Mouse (Mus musculus): Measurements from ENCODE around the gene Kcnb1. TPM values are rescaled to one million over a fixed set of nuclear protein-coding genes. Genes with fewer than 3 reads are reported as not detected.
A peak's percentile ranks its signal among the peaks of the same experiment; 100 is the strongest.

Gene Kcnb1
- polyA plus RNA-seq, 1 experiment: 2.5 TPM

DNA sequence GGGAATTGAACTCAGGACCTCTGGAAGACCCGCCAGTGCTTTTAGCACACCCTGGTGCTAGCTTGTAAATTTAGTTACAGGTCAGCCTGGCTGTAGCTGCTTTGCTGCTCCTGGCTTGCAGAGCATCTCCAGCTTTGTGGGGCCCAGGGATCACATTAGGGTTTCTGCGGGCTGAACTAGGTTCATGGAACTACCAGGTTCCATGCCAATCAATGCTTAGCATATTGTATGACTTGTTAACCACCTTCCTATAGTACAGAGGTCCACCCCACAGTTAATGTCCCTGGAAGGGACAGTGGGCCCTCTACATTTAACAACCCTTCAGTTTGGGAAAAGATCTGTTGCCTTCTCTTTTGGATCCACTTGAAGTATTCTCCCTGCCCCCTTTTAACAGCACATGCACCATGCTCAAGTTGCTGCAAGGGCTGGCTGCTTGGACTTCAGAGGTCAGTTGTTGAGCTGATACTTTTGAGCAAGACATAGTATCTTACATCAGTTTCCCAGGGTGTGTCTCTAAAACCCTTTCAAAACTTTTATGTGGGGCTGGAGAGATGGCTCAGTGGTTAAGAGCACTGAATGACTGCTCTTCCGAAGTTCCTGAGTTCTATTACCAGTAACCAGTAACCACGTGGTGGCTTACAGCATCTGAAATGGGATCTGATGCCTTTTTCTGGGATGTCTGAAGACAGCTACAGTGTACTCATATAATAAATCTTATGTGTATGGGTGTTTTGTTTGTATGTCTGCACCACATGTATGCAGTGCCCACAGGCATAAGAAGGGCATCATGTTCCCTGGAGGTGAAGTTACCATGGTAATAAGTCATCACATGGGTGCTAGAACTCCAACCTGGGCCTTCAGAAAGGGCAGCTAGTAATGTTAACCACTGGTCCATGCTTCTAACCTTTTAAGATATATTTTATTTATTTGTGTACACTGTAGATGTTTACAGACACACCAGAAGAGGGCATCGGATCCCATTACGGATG is 123.1 kb downstream of the Kcnb1 start:
- DNase-seq (ENCODE audit: low read depth, low spot score): no peak
- 29% methylated on average over 6 of the region's 6 CpGs for WGBS

DNA sequence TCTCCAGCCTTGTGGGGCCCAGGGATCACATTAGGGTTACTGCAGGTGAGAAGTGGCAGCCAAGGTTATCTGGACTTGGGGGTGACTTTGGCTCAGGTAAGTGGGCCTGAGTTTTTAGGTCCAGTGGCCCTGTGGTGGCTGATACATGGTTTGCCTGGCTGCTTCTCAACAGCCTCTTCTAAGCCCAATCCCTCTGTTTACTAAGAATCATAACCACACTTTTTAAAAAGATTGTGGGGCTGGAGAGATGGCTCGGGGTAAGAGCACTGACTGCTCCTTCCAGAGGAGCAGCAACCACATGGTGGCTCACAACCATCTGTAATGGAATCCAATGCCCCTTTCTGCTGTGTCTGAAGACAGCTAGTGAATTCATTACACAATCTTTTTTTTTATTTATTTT is 123.9 kb downstream of the Kcnb1 start:
- DNase-seq (ENCODE audit: low read depth, low spot score): no peak
- 70% methylated on average over 1 of the region's 1 CpGs for WGBS

GRCm38 (mm10) chr2:167064601-167065295 is 125.2 kb downstream of the Kcnb1 start:
- WGBS: 21% methylated on average over 9 of the region's 9 CpGs
- DNase-seq (ENCODE audit: low read depth, low spot score): no peak

GRCm38 (mm10) chr2:167063906-167064496 is 126.0 kb downstream of the Kcnb1 start:
- WGBS: 3% methylated on average over 7 of the region's 7 CpGs
- no peak for DNase-seq (ENCODE audit: low read depth, low spot score)

GRCm38 (mm10) chr2:167062965-167063880 is 126.7 kb downstream of the Kcnb1 start, which contains the start of gene Znfx1:
TSS of gene Znfx1 (minus strand) at chr2:167063015.
- under 1% methylated on average over 57 of the region's 57 CpGs for WGBS
- DNase-seq (ENCODE audit: low read depth, low spot score): no peak

GRCm38 (mm10) chr2:167062497-167062911 is 127.5 kb downstream of the Kcnb1 start:
- WGBS: under 1% methylated on average over 59 of the region's 60 CpGs
- peak; percentile 88 for DNase-seq (ENCODE audit: low read depth, low spot score)

DNA sequence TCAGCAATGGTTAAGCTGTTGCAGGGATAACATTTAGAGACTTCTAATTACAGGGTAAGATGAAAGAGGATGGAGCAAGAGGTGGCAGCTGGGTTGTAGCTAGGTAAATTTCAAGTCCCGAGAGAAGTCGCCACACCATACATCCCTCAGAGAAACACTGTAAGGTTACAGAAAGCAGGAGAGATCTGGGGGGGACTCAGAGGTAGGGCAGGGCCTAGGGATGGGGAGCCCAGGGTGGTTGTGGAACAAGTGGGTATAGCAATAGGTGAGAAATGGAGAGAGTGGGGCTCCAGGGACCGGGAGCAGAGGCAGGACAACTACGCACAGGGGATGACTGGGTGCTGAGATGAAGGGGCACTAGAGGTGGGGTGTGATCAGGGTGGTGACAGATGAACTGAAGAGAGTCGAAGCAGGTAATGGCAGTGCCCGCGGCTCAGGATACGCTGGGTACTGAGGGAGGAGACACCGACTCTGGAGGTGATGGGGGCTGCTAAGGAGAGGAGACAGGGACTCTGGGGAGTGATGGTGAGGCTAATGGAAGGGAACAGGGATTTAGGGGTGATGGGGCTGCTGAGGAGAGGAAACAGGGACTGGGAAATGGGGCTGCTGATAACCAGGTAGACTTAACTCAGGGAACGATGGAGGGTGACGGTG is 128.4 kb downstream of the Kcnb1 start:
- WGBS: 15% methylated on average over 11 of the region's 11 CpGs
- DNase-seq (ENCODE audit: low read depth, low spot score): no peak

GRCm38 (mm10) chr2:167060761-167061160 is 129.2 kb downstream of the Kcnb1 start:
- DNase-seq (ENCODE audit: low read depth, low spot score): no peak

DNA sequence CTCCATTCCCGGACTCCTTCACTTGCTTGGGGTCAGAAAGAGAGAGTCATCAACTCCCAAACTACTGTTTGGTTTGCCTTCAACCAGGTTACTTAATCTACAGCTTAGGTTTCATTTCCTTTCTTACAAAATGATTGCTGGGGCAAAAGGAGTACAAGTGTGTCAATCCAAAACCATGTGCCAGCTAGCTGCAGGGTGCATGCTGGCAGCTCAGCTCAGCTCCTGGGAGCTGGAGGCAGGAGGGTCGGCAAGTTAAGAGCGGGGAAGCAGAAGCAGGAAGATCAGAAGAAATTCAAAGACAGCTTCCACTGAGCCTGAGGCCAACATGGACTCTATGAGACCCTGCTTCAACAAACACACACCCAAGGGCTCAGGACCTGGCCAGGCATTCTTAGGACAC is 129.6 kb downstream of the Kcnb1 start:
- WGBS: 32% methylated on average over 3 of the region's 3 CpGs
- DNase-seq (ENCODE audit: low read depth, low spot score): no peak

GRCm38 (mm10) chr2:167059960-167060359 is 130.0 kb downstream of the Kcnb1 start:
- DNase-seq (ENCODE audit: low read depth, low spot score): no peak
- 35% methylated on average over 12 of the region's 12 CpGs for WGBS

DNA sequence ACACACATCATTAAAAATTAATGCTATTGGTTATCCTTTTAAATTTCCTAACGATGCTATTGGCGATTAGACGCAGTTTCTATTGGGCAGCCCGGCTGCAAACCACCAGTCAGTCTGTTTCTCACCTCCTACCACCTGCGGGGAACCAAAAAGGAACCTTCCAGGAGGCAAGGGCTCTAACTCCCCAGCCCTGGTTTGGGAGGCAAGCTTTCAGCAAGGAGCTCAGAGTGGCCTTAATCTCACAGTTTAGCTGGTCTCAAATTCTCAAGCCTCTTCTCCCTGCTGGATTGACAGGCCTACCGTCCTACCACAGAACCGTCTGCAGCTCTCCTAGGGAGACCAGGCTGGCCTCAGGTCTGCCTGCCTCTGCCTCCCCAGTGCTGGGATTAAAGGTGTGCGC is 130.4 kb downstream of the Kcnb1 start:
- DNase-seq (ENCODE audit: low read depth, low spot score): no peak
- 63% methylated on average over 8 of the region's 8 CpGs for WGBS

DNA sequence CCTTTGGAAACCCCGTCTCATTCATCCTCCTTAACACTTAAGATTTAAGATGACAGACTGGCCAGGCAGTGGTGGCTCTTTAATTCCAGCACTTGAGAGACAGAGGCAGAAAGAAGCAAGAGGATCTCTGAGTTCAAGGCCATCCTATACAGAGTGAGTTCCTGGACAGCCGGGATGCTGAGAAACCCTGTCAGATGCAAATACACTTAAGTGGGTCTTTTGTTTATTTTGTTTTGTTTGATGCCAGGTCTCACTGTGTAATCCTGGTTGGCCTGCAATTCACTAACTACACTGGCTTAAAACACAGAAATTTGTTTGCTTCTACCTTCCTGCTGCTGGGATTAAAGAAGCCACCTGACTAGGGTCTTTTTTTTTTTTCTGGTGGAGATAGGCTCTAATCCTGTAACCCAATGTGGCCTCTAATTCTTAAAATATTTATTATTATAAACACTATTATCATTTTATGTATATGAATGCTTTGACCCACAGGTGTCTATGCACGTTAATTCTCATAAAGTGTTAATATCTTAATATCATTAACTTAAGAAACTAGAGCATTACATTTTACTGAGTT is 131.1 kb downstream of the Kcnb1 start:
- no peak for DNase-seq (ENCODE audit: low read depth, low spot score)
- WGBS: 48% methylated on average over 3 of the region's 3 CpGs

DNA sequence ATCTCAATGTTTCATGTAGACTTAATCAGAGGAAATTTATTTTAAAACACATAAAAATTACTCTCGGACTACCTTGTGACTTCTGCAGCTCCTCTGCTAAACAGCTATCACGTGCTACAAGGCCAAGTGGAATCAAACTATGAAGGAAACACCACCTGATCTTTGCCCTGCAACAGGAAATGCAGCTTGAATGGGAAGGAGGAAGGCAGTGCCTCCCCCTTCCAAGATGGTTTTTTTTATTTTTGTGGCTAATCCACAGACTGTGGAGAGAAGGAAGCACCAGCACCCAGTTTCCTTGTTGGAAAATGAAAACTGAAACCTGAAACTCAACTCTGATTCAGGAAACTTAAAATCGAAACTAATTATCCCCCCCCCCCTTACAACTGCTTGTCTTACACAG is 131.8 kb downstream of the Kcnb1 start:
- no peak for DNase-seq (ENCODE audit: low read depth, low spot score)

DNA sequence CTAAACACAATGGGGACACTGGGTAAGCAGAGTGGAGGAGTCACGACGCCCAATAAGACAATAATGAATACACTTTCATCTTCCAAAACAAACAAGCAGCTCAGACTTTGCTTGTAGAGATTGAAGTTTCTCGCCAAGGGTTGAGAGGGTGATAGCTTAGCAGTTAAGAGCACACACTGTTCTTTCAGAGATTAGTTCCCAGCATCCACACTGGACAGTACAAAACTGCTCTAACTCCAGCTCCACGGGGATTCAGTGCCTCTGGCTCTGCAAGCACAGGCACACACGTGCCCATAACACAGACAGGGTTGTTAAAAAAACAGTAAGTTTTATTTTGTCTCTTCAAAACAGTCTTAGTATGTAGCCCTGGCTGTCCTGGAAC is 133.0 kb downstream of the Kcnb1 start:
- DNase-seq (ENCODE audit: low read depth, low spot score): no peak
- 63% methylated on average over 5 of the region's 5 CpGs for WGBS

More for the DNA sequence above, 131.8 kb downstream of the Kcnb1 start:
- WGBS: 12% methylated on average over 3 of the region's 3 CpGs

- 92% methylated on average over 15 of the region's 15 CpGs for WGBS
- DNase-seq (ENCODE audit: low read depth, low spot score): no peak
Measured at GRCm38 (mm10) chr2:167056210-167056941, 133.6 kb downstream of the Kcnb1 start.

GRCm38 (mm10) chr2:167055386-167055785 is 134.6 kb downstream of the Kcnb1 start:
- DNase-seq (ENCODE audit: low read depth, low spot score): no peak
- WGBS: 62% methylated on average over 15 of the region's 15 CpGs

- no peak for DNase-seq (ENCODE audit: low read depth, low spot score)
- WGBS: 70% methylated on average over 9 of the region's 9 CpGs
Measured at GRCm38 (mm10) chr2:167053127-167053844, 136.7 kb downstream of the Kcnb1 start.

Data from large intestine, adult 2 months (tissue).